Mouse (Mus musculus) hindbrain, embryonic 11.5 days (tissue): Measurements from ENCODE around the gene Rnaset2b. TPM values are rescaled to one million over a fixed set of nuclear protein-coding genes. Genes with fewer than 3 reads are reported as not detected.
"Not testable (repeated sequence)": the region's sequence is repeated elsewhere in the genome, so short reads cannot be mapped to it uniquely, and the experiment has no call there.

Experiments used
- ATAC-seq: fragments of 200-750 bp; cut with Nextera tagmentation; 2 replicates; pipeline ENCODE4 v1.8.0; 2017; ENCODE audit warnings: mild to moderate bottlenecking, moderate TSS enrichment, moderate library complexity; ENCODE audit not compliant: low FRiP score
- DNase-seq: peaks from one replicate; pipeline ENCODE4 v3.0.0-alpha.2; 2015; ENCODE audit warnings: low spot score
- H3K27ac ChIP-seq: fragments of 300-500 bp; sonication (generic); 2 replicates; pipeline ENCODE4 v1.5.1; 2014; ENCODE audit warnings: mild to moderate bottlenecking, low read depth, low read length
- H3K27me3 ChIP-seq: fragments of 300-500 bp; sonication (generic); 2 replicates; pipeline ENCODE4 v1.6.1; 2014; ENCODE audit warnings: mild to moderate bottlenecking, low read length, moderate library complexity, mixed read lengths; ENCODE audit not compliant: control insufficient read depth, insufficient read depth
- H3K36me3 ChIP-seq: fragments of 300-500 bp; sonication (generic); 2 replicates; pipeline ENCODE4 v1.6.1; 2014; ENCODE audit warnings: mild to moderate bottlenecking, low read length, moderate library complexity, mixed read lengths; ENCODE audit not compliant: control insufficient read depth, insufficient read depth
- H3K4me1 ChIP-seq: fragments of 300-500 bp; sonication (generic); replicated peaks from 2 replicates; pipeline ENCODE4 v1.6.1; 2014; ENCODE audit warnings: low read length, mixed read lengths; ENCODE audit not compliant: control insufficient read depth, insufficient read depth
- H3K4me2 ChIP-seq: fragments of 300-500 bp; sonication (generic); replicated peaks from 2 replicates; pipeline ENCODE4 v1.6.1; 2014; ENCODE audit warnings: mild to moderate bottlenecking, low read depth, low read length
- H3K4me3 ChIP-seq: fragments of 300-500 bp; sonication (generic); 2 replicates; pipeline ENCODE4 v1.5.1; 2014; ENCODE audit warnings: low read depth, low read length
- H3K9ac ChIP-seq: fragments of 300-500 bp; sonication (generic); 2 replicates; pipeline ENCODE4 v1.6.1; 2014; ENCODE audit warnings: low read depth, low read length
- H3K9me3 ChIP-seq: fragments of 300-500 bp; sonication (generic); 2 replicates; pipeline ENCODE4 v1.6.1; 2016; ENCODE audit warnings: low read length; ENCODE audit not compliant: control insufficient read depth
- WGBS: fragments of 180-500 bp; shearing (Covaris S2); extraction: QIAGEN DNeasy Blood & Tissue Kit; methylation state at CpG from one replicate; pipeline ENCODE4 v1.1.7; 2014; 5-methylcytosine and 5-hydroxymethylcytosine counted together
- polyA plus RNA-seq: library from polyadenylated mRNA; unstranded; fragments of >200 nt; fragmentation: Nextera tagmentation; extraction: Ambion mirVana; gene quantifications from 2 replicates; pipeline ENCODE4 v1.2.1, GENCODE M21; 2014

Rnaset2b gene
- polyA plus RNA-seq, 1 experiment from 2014 or later, result 115 TPM

DNA sequence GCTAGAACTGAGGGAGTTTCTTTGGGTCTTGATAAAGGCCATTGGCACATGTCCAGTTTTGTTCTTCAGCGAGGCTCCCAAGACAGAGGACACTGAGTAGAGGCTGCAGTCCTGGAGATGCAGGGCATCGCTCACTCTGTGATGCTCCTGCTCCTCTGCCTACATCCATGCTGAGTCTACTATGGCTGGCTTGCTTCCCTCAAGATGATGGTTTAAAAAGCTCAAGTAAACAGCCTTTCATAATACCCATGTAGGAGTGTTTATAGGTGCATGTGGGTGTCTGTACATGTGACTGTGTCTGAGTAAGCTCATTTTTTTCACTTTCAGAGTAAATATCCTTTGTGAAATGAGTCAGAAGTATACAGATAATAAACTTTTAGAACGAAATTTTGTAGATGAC, 4.6 kb downstream of the Rnaset2b start:
- H3K4me3 ChIP-seq, H3K27me3 ChIP-seq, DNase-seq, H3K36me3 ChIP-seq, H3K9ac ChIP-seq, H3K27ac ChIP-seq, H3K4me2 ChIP-seq, ATAC-seq, H3K9me3 ChIP-seq, H3K4me1 ChIP-seq: not testable (repeated sequence)
- 79% methylated on average over 3 of the region's 3 CpGs for WGBS

GRCm38 (mm10) chr17:6978287-6979248, 8.1 kb downstream of the Rnaset2b start, which contains the start of gene Gm49721:
TSS of gene Gm49721 (plus strand) at chr17:6978904.
- H3K4me1 ChIP-seq, H3K36me3 ChIP-seq, H3K27ac ChIP-seq, H3K9me3 ChIP-seq, H3K27me3 ChIP-seq: not testable (repeated sequence)
- peak; percentile 99 for ATAC-seq
- Histone ChIP-seq H3K9ac (peak within 1 kb of the TSS; percentile 64), H3K4me3 (peak within 1 kb of the TSS; percentile 41), H3K4me2 (peak within 1 kb of the TSS; percentile 35)
- WGBS, result under 1% methylated on average over 33 of the region's 68 CpGs
- peak; percentile 46 for DNase-seq

- peak; percentile 7 for DNase-seq
- peak overlapping the region; percentile 64; the same call in 1 of the 2 replicates for H3K9ac ChIP-seq
Measured at GRCm38 (mm10) chr17:6979380-6979779, 8.9 kb downstream of the Rnaset2b start.

GRCm38 (mm10) chr17:6980144-6980543, 9.7 kb downstream of the Rnaset2b start:
- H3K27me3 ChIP-seq, ATAC-seq, H3K4me3 ChIP-seq, H3K4me2 ChIP-seq, H3K27ac ChIP-seq, H3K36me3 ChIP-seq, H3K4me1 ChIP-seq, H3K9ac ChIP-seq, DNase-seq, H3K9me3 ChIP-seq: not testable (repeated sequence)
- WGBS, result 97% methylated on average over 5 of the region's 8 CpGs

More at GRCm38 (mm10) chr17:6979380-6979779, 8.9 kb downstream of the Rnaset2b start:
- H3K27me3 ChIP-seq, H3K27ac ChIP-seq, H3K4me1 ChIP-seq, H3K9me3 ChIP-seq, H3K36me3 ChIP-seq: not testable (repeated sequence)
- Histone ChIP-seq H3K4me2 (peak overlapping the region; percentile 35), H3K4me3 (peak overlapping the region; percentile 41)
- WGBS, result 29% methylated on average over 5 of the region's 5 CpGs
- 0 out of 2 replicates have a peak, but pooled peaks have one; percentile 4 for ATAC-seq

- WGBS, result 100% methylated on average over 1 of the region's 1 CpGs
- H3K27ac ChIP-seq, ATAC-seq, H3K4me1 ChIP-seq, H3K9ac ChIP-seq, H3K36me3 ChIP-seq, H3K4me2 ChIP-seq, H3K4me3 ChIP-seq, DNase-seq, H3K9me3 ChIP-seq, H3K27me3 ChIP-seq: not testable (repeated sequence)
Measured at GRCm38 (mm10) chr17:6986118-6986517, 15.7 kb downstream of the Rnaset2b start.

- not testable (repeated sequence) for DNase-seq
Measured at GRCm38 (mm10) chr17:6995504-6995903, 25.1 kb downstream of the Rnaset2b start.

DNA sequence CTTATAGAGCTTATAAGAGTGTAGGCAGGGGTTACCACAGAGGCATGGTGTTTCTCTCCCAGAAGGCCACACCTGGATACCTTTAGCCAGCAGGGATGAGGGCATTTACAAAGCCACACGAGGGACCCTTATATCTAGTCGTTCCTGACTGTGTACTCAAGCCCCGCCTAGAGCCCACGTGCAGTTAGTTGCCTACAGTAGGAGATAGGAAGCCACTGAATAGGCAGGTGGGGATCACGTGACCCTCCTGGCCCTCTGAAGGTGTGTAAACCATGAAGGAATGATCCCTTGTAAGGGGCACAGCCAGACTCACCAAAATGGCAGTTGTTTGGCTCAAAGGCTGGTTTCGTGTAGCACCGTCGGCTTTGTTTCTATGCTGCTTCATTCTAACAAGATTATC, 26.4 kb downstream of the Rnaset2b start:
- not testable (repeated sequence) for H3K9me3 ChIP-seq, H3K27me3 ChIP-seq, H3K36me3 ChIP-seq, H3K4me2 ChIP-seq, H3K27ac ChIP-seq, ATAC-seq, H3K9ac ChIP-seq, DNase-seq, H3K4me1 ChIP-seq, H3K4me3 ChIP-seq
- 92% methylated on average over 8 of the region's 8 CpGs for WGBS

More at GRCm38 (mm10) chr17:6995504-6995903, 25.1 kb downstream of the Rnaset2b start:
- not testable (repeated sequence) for H3K4me3 ChIP-seq, ATAC-seq, H3K9ac ChIP-seq, H3K9me3 ChIP-seq, H3K4me2 ChIP-seq, H3K4me1 ChIP-seq, H3K36me3 ChIP-seq, H3K27me3 ChIP-seq, H3K27ac ChIP-seq
- no CpG with 5 or more reads among the region's 6 CpGs for WGBS

DNA sequence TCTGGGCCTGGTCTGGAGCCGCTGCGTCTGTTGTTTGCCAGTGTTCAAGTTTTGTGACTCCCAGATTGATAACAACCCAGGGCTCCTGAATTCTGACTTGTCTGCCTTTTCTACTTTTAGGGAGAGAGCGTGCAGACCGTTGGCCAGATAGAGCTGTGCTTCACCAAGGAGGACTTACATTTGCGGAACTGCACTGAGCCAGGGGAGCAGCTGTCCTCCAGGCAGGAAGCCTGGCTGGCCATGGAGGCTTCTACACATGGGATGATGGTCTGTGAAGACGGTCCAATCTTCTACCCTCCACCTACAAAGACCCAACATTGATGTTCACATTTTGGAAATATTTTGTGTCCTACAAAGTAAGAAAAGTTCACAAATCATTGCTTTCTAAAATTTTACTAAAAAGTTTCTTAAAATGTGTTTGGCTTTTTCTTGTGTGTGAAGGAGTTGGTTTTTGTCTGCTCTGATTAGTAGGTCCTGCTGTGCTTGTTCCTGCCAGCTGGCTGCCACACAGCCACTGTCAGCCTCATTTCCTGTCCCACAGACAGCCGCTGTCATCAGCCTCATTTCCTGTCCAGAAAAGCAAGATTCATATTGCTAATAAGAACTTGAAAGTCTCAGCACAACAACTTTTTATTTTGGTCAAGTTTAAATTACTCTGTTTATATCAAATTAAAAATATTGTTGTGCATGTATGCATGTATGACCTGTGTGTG, 27.5 kb downstream of the Rnaset2b start:
- not testable (repeated sequence) for ATAC-seq, H3K27me3 ChIP-seq, H3K27ac ChIP-seq, H3K4me3 ChIP-seq, H3K4me1 ChIP-seq, H3K4me2 ChIP-seq, H3K9ac ChIP-seq, DNase-seq, H3K36me3 ChIP-seq, H3K9me3 ChIP-seq
- no CpG with 5 or more reads among the region's 7 CpGs for WGBS
